Mouse (Mus musculus) gastrocnemius, postnatal 14 days (tissue): Measurements from ENCODE around the gene Clec18a. TPM values are rescaled to one million over a fixed set of nuclear protein-coding genes. Genes with fewer than 3 reads are reported as not detected.

Source experiments
- DNase-seq: peaks from one replicate; pipeline ENCODE4 v3.0.0; 2021; ENCODE audit warnings: mixed read lengths
- intact Hi-C: fragments of 180-260 bp; cut with DNase I; formaldehyde crosslinking; loops from one replicate; pipeline ENCODE4 v1.15.1; 2025; ENCODE audit warnings: low total_unique reads
- total RNA-seq, 2 experiments: library from RNA; stranded (reverse); gene quantifications; 2 replicates each; pipeline ENCODE4 v1.2.3; 2021

Gene Clec18a
- total RNA-seq, 2 experiments from 2014 or later, result 0.53 to 0.96 TPM

GRCm38 (mm10) chr8:111058946-111059572, 33.2 kb downstream of the Clec18a start:
- intact Hi-C loops, result no loop called here
- DNase-seq, result no peak

- peak; percentile 41 for DNase-seq
- intact Hi-C loops, result no loop called here
These were observed 35.4 kb downstream of the Clec18a start for GRCm38 (mm10) chr8:111056691-111057293.

- intact Hi-C loops, result no loop called here
- peak; percentile 89 for DNase-seq
These were observed 36.0 kb downstream of the Clec18a start, which contains the start of gene Exosc6 for GRCm38 (mm10) chr8:111056158-111056663. Gene Exosc6, plus strand, starts transcription at chr8:111056339.

- intact Hi-C loops, result no loop called here
- no peak for DNase-seq
These were observed 36.6 kb downstream of the Clec18a start for GRCm38 (mm10) chr8:111055661-111056060.

- DNase-seq, result no peak
- intact Hi-C loops, result no loop called here
These were observed 37.1 kb downstream of the Clec18a start for GRCm38 (mm10) chr8:111055031-111055634.

GRCm38 (mm10) chr8:111053827-111054518, 38.3 kb downstream of the Clec18a start:
- intact Hi-C loops, result no loop called here
- DNase-seq, result peak; percentile 55

GRCm38 (mm10) chr8:111049106-111049505, 43.1 kb downstream of the Clec18a start:
- intact Hi-C loops, result no loop called here
- DNase-seq, result no peak

GRCm38 (mm10) chr8:111048694-111049093, 43.5 kb downstream of the Clec18a start:
- no peak for DNase-seq
- intact Hi-C loops, result no loop called here

- intact Hi-C loops, result no loop called here
- DNase-seq, result no peak
These were observed 48.1 kb downstream of the Clec18a start for GRCm38 (mm10) chr8:111044003-111044734.

GRCm38 (mm10) chr8:111042546-111042945, 49.7 kb downstream of the Clec18a start:
- intact Hi-C loops, result no loop called here
- DNase-seq, result no peak

- intact Hi-C loops, result no loop called here
- DNase-seq, result no peak
These were observed 55.6 kb downstream of the Clec18a start for GRCm38 (mm10) chr8:111036591-111036990.

- intact Hi-C loops, result no loop called here
- no peak for DNase-seq
These were observed 58.0 kb downstream of the Clec18a start for GRCm38 (mm10) chr8:111034276-111034675.

- DNase-seq, result peak; percentile 97
- intact Hi-C loops, result no loop called here
These were observed 58.6 kb downstream of the Clec18a start for GRCm38 (mm10) chr8:111033482-111034215.

- intact Hi-C loops, result no loop called here
- DNase-seq, result no peak
These were observed 59.3 kb downstream of the Clec18a start, which contains the start of gene Aars for GRCm38 (mm10) chr8:111032916-111033315. Gene Aars, plus strand, starts transcription at chr8:111033144.

- DNase-seq, result no peak
- intact Hi-C loops, result no loop called here
These were observed 60.7 kb downstream of the Clec18a start, which contains the start of gene Ddx19b for GRCm38 (mm10) chr8:111031572-111031971. Gene Ddx19b, minus strand, starts transcription at chr8:111031751.

GRCm38 (mm10) chr8:111030045-111030444, 62.2 kb downstream of the Clec18a start:
- no peak for DNase-seq
- intact Hi-C loops, result no loop called here

- intact Hi-C loops, result no loop called here
- DNase-seq, result no peak
These were observed 62.6 kb downstream of the Clec18a start for GRCm38 (mm10) chr8:111029589-111029988.

GRCm38 (mm10) chr8:111027391-111027937, 64.8 kb downstream of the Clec18a start:
- peak; percentile 83 for DNase-seq
- intact Hi-C loops, result no loop called here
